Mouse (Mus musculus) left cerebral cortex, adult 8-10 months (tissue): ENCODE data around the gene Atg101. TPM values are rescaled to one million over a fixed set of nuclear protein-coding genes. Genes with fewer than 3 reads are reported as not detected.

Source experiments
- DNase-seq, 2 experiments: peaks; one replicate each; pipeline ENCODE4 v3.0.0; 2022; ENCODE audit warnings: low spot score in 2 of 2
- total RNA-seq, 4 experiments: library from RNA; stranded (reverse); gene quantifications; 2 replicates each; pipeline ENCODE4 v1.2.4; 2022

Atg101 gene
- total RNA-seq, 4 experiments from 2014 or later: 35.9 to 39.3 (median 37.6) TPM

DNA sequence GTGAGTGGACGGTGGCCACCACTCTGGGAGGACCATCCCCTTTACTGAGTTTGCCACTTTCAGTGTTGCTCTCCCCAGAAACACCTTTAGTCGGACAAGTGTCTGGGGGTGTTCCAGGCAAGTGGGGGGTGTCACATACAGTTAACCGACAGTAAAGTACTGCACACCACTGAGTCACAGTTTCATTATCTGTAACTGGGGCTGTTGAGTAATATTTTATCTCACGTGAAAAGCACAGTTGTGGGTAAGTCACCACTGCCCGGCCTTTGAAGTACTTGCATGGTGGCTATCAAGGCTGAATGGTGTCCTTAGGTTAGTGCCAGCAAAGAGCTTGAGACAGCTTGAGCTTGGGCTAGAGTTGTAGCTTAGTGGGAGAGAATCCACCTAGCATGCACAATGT is 1.6 kb upstream of the Atg101 start:
- no peak for DNase-seq

DNA sequence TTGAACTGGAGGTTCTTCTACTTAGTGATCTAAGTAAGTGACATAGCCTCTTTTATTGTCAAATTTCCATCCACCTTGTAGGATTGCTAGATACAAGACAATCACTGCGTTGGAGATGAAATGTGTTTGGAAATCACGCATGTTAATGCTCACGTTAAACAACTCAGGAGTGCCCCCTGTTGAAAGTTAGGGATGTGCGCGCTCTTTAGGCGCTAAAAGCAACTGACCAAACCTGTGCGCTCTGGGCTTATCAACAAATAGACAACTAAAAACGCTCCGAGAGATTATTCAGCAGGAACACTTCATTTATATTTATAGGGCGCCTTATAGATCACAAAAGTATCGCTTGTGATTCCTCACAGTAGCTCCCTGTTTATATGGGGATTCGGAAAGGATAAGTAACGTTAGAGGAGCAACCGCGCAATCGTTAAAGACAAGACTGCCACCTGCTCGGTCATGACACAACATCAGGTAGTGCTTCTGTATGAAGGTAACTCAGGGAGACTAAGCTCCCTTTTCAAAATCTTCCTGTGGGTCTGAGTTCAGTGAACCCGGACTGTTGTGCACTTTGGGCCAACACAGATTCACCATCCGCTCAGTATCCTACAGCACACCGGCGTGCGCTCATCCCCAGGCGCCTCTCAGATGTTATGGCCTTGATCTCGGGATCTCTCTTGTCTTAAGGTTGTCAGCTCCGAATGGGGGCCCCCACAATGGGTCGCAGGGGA is 725 bp upstream of the Atg101 start:
- DNase-seq: peak in 1 of 2 experiments; percentile 38

DNA sequence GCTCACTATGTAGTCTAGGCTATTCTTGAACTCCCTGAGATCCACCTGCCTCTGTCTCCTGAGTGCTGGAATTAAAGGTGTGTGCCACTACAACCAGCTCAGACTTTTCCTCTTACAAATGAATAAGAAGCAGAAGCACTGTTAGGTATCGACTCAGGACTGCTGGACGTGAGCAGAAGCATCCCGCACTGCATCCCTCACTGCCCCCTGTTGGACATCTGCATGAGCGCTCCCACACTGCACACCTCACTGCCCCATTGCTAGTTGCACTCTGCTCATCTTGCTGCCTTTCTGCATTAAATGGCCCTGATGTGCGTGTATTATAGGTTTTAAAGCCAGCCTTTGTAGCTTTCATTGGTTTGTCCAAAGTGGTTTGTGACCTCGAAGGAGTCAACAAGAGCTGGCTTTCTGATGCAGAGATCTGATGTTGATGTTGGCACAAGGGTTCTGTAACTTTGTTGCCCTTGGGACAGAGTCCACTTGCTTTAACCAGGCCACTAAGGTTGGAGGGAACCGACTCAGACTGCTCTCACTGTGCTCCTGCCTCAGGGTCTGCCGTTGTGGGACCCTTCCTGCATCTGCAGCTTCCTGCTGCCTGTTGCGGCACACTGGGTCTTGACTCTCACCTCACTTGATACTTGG is 2.2 kb downstream of the Atg101 start:
- no peak for DNase-seq

DNA sequence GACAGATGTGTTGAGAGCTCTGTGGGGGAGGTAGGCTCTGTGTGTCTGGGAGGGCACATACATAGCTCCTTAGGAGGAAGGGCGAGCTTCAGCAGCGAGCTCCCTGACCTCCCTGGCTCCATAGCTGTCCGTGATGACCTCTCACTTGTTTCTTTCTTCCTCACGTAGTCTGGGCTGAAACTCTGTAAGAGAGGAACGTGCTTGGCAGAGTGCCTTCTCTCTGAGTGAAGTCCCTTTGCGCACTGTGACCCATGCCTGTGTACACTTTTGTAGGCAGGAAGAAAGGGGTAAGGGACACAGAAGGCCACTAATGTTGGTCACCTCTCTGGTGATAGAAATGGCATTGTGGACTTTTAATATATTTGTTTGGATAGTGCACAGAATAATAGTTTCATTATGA is 3.3 kb downstream of the Atg101 start:
- DNase-seq: no peak

DNA sequence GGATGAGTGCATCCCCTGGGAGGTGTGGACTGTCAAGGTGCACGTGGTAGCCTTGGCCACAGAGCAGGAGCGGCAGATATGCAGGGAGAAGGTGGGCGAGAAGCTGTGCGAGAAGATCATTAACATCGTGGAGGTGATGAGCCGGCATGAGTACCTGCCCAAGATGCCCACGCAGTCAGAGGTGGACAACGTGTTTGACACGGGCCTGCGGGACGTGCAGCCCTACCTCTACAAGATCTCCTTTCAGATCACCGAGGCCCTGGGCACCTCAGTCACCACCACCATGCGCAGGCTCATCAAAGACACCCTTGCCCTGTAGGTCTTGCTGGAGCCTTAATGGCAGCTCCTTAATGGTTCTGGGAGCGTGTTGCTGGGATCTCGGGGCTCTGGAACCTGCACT is 6.3 kb downstream of the Atg101 start:
- no peak for DNase-seq

DNA sequence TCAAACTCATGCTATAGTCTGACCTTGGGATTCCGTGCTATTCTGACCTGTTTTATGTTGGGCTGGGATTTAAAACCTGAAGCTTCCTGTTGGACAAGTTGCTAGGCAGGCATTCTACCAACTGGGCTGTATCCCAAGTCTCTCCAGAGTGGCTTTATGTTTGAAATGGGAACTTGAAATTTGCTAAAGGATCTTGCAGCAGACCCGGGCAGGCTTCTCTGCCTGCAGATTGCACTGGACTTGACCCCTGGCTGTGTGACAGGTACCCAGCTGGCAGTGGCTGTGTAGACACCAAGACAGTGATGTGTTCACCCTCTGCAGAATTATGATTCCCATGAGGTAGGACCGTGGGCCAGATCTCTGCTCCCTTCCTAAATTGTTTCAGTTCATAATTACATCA is 7.9 kb downstream of the Atg101 start:
- DNase-seq: no peak

DNA sequence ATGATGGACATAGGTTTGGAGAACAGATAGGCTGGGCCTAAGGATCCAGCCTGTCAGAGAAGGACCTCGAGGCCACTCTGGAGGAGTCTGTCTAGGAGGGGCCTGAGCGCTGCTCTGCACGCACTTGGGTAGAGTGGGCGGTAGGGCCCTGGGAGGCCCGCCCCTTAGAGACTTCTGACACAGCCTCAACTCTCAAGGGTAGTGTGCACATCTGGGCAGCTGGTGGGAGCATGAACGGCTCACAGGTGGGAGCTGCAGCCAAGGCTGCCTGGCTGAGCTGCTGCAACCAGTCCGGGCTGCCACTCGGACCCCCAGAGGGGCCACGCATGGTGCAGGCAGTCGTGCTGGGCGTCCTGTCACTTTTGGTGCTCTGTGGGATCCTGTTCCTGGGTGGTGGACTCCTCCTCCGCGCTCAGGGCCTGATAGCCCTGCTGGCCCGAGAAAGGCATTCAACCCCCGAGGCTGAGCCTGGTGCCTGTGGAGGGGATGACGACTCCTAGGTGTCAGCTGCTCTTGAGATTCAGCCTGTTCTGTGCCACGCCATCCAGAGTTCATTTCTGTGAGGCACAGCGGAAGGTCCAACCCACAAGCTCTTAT is 9.1 kb downstream of the Atg101 start, which contains the start of gene 6030408B16Rik:
Gene 6030408B16Rik (plus strand): TSS at position 188 of the 597 bp plus-strand sequence.
- DNase-seq: no peak

DNA sequence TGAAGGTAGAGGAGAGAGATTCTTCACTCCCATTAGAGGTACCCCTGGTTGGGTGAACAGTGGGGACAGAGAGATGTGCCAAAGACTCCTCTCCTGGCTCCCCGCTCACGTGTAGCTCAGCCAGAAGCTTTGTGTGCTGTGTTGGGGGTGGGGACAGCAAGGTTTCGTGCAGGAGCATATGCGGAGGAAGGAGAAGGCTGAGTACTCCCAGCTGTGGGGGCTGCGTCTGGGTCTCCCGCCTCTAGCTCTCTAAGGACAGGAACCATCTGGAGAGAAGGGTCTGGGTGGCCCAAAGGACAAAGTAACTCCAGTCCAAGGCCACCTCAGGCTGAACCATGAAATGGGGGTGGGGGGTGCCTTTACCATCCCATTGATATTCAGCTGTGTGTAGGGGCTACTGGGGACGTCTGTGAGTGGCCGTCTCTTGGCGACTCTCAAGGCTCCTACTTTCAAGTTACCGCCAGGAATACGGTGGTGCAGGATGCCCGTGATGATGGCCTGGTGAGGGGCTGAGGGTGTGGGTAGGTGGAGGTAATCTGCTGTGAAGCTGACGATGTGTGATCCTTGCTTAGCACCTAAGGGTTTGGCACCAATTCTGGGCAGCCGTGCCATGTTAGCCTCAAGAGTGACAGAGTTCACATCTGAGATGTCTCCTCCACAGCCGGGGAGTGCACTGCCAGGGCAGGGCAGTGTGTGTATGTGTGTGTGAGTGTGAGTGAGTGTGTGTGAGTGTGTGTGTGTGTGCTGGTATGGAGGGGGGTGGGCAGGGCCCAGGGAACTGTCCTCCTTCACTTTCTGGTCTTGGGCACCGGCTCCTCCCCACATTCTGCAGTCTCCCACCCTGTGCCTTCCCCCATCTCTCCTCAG is 10.2 kb downstream of the Atg101 start:
- no peak for DNase-seq

DNA sequence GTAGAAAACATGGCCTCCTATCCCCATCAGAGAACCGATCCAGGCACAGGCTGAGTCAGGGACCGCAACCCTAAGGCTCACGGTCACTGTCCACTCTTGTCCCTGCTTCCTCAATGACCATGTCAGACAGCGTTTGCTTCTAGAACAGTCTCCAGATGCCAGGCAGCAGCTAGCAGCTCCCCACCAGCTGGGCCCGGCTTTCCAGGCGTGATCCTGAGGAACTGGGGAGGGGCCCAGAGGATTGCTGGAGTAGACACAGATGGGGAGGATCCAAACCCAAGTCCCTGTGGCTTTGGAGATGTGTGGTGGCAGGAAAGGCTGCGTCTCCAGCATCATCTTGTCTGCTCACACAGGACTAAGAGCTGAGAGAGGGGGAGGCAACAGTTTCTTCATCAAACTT is 11.0 kb downstream of the Atg101 start:
- DNase-seq: no peak

DNA sequence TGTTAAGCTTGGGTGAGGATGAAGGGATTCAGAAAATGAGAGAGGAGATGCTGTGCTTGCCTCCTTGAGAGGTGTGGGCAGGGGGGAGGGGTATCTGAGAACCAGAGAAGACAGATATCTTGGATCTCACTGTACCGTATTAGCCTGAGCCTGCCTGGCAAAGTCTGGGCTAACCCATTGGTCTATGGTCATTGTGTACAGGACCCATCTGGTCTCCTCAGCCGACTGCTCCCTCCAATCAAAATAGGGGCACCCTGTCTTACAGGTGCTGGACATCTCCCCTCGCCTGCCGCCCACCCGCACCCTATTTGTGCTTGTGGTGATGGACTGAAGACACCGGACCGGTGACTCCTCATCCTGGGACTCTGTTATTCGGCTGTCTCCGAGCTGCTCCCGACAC is 11.5 kb downstream of the Atg101 start:
- DNase-seq: no peak

DNA sequence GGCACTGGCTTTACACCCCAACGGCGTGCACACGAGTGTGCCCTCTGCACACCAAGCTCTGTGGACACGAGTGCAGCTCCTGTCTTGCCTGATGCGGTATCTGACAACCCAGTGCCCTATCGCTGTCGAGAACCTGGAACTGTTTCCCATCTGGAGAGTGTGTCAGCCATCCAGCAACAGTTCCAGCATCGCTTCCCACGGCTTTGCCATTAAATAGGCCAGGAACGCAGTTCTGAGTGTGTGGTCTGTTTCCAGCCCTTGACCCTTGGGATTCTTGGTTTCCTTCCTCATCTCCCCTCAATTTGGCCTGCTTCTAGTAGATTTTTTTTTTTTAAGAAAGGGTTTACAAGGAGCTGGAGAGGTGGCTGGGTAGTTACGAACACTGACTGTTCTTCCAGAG is 12.0 kb downstream of the Atg101 start:
- no peak for DNase-seq

DNA sequence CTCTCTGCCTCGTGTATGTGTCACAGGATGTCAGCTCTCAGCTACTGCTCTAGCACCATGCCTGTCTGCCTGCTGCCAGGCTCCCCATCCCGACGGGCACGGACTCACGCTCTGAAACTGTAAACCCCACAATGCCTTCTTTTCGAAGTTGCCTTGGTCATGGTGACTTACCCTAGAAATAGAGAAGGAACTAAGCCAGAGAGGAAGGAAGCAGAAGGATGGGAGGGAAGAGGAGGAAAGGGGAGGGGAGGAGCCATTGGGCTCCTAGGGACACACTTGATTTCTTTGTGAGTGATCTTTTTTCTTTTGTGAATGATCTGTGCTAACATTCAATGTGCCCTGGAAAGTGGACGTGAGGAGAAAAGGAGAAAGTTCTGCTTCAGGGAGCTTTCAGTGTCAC is 13.9 kb downstream of the Atg101 start:
- no peak for DNase-seq

DNA sequence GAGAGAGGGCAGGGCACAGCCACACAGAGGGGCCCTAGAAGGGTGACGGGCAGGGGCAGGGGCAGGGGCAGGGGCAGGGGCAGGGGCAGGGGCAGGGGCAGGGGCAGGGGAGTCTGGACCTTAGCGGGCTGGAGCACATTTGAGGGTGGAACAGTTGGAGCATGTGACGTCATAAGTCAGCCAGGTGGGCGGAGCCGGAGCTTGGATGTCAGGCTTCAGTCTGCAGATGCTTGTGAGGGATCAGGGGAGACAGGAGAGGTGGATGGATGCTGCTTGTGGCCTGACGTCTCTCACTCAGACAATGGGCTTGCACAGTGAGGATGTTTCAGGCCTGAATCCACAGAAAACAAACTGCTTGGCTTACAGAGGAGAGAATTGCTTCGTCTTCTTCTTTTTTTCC is 14.5 kb downstream of the Atg101 start:
- DNase-seq: no peak

DNA sequence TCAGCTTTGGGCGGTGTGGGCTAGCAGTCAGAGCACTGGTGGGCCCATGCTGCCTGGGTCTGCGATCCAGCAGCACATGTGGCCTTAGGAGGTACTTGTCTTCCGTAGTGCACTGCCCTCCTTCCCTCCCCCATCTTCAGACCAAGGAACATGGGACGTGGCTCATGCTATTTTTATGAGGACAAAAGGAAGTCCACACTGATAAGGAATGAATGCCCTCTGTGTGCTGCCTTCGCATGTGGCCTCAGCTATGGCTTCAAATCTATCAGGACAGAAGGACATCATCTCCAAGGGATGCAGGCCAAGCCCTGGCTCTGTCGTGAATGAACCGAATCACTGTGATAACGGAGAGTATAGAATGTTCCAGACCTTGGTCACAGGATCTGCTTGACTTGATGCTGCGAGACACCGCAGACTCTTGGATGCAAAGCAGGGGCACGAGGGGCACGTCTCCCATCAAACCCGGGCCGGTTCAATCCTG is 15.4 kb downstream of the Atg101 start:
- no peak for DNase-seq

DNA sequence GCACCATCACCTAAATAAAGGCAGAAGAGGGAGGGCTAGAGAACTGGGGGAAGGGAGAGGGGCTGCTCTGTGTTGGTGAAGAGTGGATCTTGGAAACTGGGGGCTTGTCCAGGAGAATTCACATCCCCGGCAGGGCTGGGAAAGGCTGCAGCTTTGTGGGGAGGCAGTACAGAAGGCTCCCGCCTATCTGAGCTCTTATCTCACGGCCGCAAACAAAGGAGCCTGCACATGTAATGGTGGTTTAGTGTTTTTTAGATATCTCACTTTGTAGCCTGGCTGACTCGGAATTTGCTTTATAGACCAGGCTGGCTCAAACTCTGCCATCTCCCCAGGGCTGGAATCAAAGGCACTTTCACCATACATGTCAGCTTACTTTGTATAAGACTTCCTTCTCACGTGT is 16.1 kb downstream of the Atg101 start:
- DNase-seq: no peak

DNA sequence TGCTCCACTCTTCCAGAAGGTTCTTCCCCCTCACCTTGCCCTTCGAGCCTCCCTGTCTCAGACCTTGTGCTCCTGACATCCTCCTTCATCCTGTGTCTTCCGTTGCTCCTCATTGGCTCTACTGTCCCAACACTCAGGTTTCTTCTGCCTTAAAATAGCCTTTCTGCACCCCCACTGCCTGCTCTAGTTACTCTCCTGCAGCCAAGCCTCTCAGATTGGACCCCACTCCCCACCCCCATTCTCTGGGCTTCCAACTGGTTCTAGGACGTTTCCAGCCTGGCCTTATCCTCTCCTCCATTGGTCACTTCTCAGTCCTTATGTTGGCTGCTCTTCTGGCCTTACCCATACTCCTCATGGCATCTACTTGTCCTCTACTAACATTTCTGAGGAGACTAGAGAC is 18.1 kb downstream of the Atg101 start:
- no peak for DNase-seq

DNA sequence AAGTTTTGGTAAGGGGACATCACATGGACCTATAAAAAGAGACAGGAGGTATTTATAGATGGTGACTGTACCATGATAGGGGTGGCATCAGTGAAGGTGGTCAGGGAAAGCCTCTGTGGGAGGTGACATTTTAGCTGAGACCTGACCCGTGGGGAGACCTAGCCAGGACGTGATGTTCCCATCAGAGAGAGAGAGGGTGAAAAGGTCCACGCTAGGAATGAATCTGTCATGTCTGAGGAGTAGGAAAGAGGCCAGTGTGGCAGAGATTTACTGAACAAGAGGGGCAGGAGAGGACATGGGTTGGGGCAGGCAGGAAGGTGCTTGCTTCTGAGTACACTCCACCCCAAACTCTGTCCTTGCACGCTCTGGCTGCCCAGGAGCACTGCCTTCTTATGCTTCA is 19.8 kb downstream of the Atg101 start:
- no peak for DNase-seq

DNA sequence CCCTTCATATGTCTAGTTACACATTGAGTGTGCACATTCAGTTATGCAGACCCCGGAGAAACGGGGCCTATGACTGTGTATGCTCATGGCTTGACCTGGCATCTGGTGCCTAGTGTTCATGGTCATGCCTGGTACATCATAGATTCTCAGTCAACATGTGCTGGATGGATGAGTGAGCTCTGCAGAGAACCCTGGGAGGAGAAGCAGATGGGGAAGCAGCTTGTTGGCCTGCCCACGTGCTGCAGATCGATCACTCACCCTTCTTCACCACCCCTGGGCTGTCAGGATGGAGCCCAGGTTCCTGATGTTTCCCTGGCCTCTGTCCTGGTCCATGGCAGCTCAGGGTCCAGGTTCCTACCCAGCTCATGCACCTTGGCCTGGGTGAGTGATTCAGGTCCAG is 22.4 kb downstream of the Atg101 start:
- peak in 1 of 2 experiments; percentile 54 for DNase-seq

DNA sequence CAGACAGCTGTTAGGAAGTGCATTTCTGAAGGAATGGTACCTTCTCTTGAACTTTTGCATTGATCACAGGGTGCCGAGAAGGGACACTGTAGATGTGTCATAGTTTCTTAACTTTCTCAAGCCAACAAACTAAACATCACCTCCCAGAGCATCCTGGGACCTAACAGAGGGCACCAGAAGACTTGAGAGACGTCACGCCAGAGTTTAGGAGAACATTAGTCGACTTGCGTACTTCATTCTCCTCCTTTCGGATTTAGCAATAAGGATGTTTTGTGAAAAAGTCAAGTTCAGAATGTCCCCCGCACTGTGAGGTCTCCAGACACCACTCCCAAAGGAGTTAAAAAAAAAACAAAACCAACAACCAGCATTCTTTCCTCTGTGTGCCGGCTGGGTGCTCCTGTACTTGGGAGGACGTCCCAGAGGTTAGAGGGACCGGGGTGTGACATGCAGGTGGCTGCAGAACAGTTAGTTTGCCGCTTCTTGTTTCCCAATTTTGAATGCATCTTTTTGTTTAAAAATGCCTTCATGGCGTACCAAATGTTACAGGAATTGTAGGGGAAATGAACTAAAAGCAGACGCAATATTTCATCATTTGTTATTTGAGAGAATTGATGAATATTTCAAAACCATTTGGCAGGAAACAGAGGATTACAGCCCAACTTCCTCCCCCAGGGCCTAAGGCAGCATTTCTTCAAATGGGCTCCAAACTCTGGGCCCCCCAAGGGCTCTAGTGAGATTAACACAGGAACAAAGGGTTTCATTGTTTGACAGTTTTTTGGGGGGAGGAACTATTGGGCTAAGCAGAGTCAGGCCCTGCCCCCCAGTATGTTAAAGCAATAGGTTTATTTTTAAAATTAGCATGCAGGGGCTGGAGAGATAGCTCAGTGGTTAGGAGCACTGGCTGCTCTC is 24.6 kb downstream of the Atg101 start:
- DNase-seq: no peak

DNA sequence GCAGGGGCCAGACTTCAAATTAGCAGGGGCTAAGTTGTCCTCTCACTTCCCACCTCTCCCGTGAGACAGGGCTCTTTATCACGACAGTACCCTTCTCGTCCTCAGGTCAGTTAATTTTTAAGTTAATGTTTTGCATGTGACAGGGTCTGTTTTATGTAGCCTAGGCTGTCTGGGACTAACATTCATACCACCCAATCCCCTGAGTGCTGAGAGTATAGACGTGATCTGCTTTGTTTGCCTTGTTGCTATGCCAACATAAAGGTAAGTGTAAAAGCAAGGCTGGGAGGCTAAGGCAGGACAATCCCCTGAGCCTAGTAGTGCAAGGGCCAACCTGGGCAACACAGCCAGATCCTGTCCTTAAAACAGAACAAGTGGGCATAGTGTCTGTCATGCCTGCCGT is 25.4 kb downstream of the Atg101 start:
- DNase-seq: no peak
